ENCODE assay signal across 9 mouse cellular contexts in the genomic region with DNA sequence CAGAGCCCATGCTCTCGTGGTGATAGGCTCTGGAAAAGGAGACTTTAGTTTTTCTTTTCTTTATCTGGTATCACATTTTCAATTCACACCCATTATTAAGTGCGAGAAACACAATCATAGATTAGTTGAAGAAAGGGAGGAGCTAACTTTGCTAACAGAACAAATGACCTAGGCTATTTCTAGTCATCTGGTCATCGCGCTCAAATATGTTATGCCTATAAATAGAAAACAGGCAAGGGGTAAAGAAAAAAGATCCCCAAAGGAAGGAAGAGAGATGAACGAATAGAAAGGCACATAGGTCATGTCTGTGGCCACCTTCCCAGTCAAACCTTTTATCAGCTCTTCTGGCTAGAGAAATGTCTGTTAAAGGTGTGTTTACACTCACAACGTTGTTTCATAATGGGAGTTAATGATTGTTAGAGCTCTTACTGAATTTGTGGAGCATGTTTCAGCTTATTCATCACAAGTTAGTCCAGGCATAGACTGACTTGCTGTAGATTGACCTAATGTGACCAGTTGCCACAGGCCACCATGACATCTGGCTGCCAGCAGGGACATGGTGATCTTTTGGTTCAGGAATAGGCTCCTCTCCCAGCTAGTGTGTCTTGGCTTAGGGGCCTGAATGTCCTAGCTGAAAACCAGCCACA.
DNase-seq lines count a peak whose midpoint lies in the region; ATAC-seq lines count a peak whose summit lies in the region.
"Had no signal": no experiment of that assay in that cellular context is flagged by ENCODE, and none has a peak within 500 bp of the region (broad histone marks: within the 10 kb centered on the region; RNA-seq: fewer than 3 reads in every experiment).

No protein-coding gene starts in this region.

- H3K4me3 ChIP-seq in heart, embryonic 11.5 days (ENCODE audit: low read depth, low read length), result no peak overlapping the region
- no peak overlapping the region for H3K4me3 ChIP-seq in forebrain, embryonic 11.5 days (ENCODE audit: low read depth, low read length)

- H3K27ac ChIP-seq in heart, embryonic 11.5 days (ENCODE audit: low read depth, low read length), result 0 out of 2 replicates have a peak overlapping the region, but pooled peaks have one; percentile 41
- no peak overlapping the region for H3K27ac ChIP-seq in forebrain, embryonic 11.5 days (ENCODE audit: low read depth, low read length)

- H3K4me2 ChIP-seq in heart, embryonic 11.5 days, result no peak overlapping the region
- no peak overlapping the region for H3K4me2 ChIP-seq in forebrain, embryonic 11.5 days (ENCODE audit: low read depth, low read length, severe bottlenecking)

- H3K36me3 ChIP-seq in heart, embryonic 11.5 days (ENCODE audit: control insufficient read depth, insufficient read depth, low read length), result no peaks in the 10 kb centered on the region
- H3K36me3 ChIP-seq in forebrain, embryonic 11.5 days (ENCODE audit: control insufficient read depth, insufficient read depth, low read length), result no peaks in the 10 kb centered on the region

- peaks cover 18% of the 10 kb centered on the region for H3K4me1 ChIP-seq in heart, embryonic 11.5 days (ENCODE audit: control insufficient read depth, insufficient read depth, low read length)
- H3K4me1 ChIP-seq in forebrain, embryonic 11.5 days (replicated peaks; ENCODE audit: control insufficient read depth, insufficient read depth, low read length), result no peaks in the 10 kb centered on the region

- no peak for ATAC-seq in heart, embryonic 11.5 days (replicated peaks; ENCODE audit: insufficient number of reproducible peaks, low FRiP score, low TSS enrichment)
- no peak for ATAC-seq in forebrain, embryonic 11.5 days (replicated peaks; ENCODE audit: low FRiP score)
- ATAC-seq: forebrain, embryonic 14.5 days had no signal

- H3K9ac ChIP-seq in heart, embryonic 11.5 days (ENCODE audit: low read depth, low read length), result no peak overlapping the region
- H3K9ac ChIP-seq in forebrain, embryonic 11.5 days (ENCODE audit: low read length), result no peak overlapping the region

- no peaks in the 10 kb centered on the region for H3K27me3 ChIP-seq in heart, embryonic 11.5 days (ENCODE audit: control insufficient read depth, insufficient read depth, low read length)
- no peaks in the 10 kb centered on the region for H3K27me3 ChIP-seq in forebrain, embryonic 11.5 days (ENCODE audit: control insufficient read depth, insufficient read depth, low read length)

- DNase-seq in kidney, adult 9 months, result peak; percentile 70
- DNase-seq in kidney, postnatal 10 days, result no peak
- peak; percentile 22 to 27 for DNase-seq in heart, postnatal 10 days
- peak; percentile 71 for DNase-seq in skeletal muscle tissue, adult 2 months (ENCODE audit: low read depth, low spot score)
- DNase-seq in forebrain, embryonic 11.5 days (ENCODE audit: low spot score), result no peak
- DNase-seq in cerebellum, adult 8-10 months, result no peak
- DNase-seq: adrenal gland, postnatal 14 days had no signal

- WGBS in heart, embryonic 11.5 days (ENCODE audit: insufficient replicate concordance), result 36% methylated on average over 6 of the region's 6 CpGs
- 62% methylated on average over 6 of the region's 6 CpGs for WGBS in forebrain, embryonic 11.5 days

- intact Hi-C loops in heart, postnatal 10 days (cut with DNase I), result no loop called here

- H3K9me3 ChIP-seq in heart, embryonic 11.5 days (replicated peaks; ENCODE audit: control insufficient read depth, low read length), result no peaks in the 10 kb centered on the region
- H3K9me3 ChIP-seq in forebrain, embryonic 11.5 days (ENCODE audit: control insufficient read depth, low read length), result no peaks in the 10 kb centered on the region

Comparison
In these comparisons a context has a peak if more than half of its experiments do, and no peak if none do; other contexts are left out.
1. DNase-seq: peak in kidney, adult 9 months (single experiment), heart, postnatal 10 days (2 of 2) and skeletal muscle tissue, adult 2 months (single experiment); none in kidney, postnatal 10 days (single experiment), forebrain, embryonic 11.5 days (single experiment) and cerebellum, adult 8-10 months (single experiment).